Mouse (Mus musculus) C3H10T1/2 (cell line): ENCODE data around the gene Kctd3. TPM values are rescaled to one million over a fixed set of nuclear protein-coding genes. Genes with fewer than 3 reads are reported as not detected.

Experiments
- polyA plus RNA-seq, 2 experiments: library from polyadenylated mRNA; unstranded; fragments of >200 nt; fragmentation: generic; extraction: Trizol; gene quantifications; one replicate each; pipeline ENCODE4 v1.2.1; 2012; ENCODE audit warnings: missing spikeins in 2 of 2

Gene Kctd3
- 10 to 100 TPM in 1 of 2 experiments, 1 to 10 TPM in 1; 3.3 to 14.7 TPM for polyA plus RNA-seq

GRCm38 (mm10) chr1:189007239-189007979, at the start of gene Kctd3:
Kctd3 (minus strand) TSS chr1:189007841.

